Mouse (Mus musculus): ENCODE results near the gene Epb41l2.

Gene Epb41l2

DNA sequence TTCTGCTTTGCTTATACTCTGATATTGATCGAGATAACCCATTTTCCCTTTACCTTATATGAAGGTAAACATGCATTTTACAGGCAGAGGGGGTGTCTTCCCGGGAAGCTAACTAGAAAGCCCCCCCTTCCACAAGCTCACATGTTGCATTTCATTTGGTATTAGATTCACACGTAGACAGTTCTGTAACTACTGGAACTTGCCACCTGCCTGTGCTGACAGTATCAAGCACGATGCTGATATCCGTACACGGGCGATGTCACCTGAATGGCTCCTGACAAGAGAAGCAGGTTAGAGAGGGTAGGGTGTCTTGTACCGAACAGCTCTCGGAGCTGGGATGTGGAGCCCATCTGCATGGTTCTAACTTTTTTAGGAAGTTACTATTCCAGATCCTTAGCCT is 41.0 kb downstream of the Epb41l2 start:
- DNase-seq (ENCODE audit: low read depth) = no peak

DNA sequence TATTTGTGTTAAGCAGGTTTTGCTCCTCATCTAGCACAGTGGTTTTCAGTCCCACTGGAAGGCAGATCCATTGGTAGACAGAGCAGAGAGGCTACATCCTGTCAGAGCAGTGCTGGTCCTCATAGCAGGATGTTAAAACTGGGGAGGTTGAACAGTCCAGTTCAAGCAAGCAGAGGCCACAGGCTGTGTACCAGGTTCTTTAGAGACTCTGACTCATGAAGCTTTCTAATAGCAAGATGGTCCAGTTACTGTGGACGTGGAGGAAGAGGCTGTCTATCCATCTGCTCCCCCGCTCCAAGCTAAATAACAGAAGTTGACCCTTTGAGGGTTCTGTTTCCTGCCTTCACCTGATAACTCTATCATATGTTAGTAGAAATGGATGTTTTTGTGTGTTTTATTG is 41.8 kb downstream of the Epb41l2 start:
- no peak for DNase-seq (ENCODE audit: low read depth)

DNA sequence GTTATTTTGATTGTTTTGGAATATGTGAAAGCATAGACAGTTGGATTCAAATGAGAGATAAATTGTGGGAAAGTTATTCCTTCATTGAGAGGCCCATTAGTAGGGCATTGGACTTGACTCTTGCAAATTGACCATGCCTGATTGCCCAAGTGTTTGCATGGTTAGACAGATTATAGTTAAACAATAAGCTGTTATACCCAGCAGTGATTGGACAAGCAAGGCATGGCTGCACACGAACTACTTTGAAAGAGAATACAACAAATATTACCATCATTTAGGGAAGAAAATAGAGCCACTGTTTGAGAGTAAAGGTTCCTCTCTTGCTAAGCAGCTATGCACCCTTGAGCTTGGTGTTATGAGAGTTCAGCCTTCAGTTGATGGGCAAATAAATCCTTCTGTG is 43.3 kb downstream of the Epb41l2 start:
- no peak for DNase-seq (ENCODE audit: low read depth)

DNA sequence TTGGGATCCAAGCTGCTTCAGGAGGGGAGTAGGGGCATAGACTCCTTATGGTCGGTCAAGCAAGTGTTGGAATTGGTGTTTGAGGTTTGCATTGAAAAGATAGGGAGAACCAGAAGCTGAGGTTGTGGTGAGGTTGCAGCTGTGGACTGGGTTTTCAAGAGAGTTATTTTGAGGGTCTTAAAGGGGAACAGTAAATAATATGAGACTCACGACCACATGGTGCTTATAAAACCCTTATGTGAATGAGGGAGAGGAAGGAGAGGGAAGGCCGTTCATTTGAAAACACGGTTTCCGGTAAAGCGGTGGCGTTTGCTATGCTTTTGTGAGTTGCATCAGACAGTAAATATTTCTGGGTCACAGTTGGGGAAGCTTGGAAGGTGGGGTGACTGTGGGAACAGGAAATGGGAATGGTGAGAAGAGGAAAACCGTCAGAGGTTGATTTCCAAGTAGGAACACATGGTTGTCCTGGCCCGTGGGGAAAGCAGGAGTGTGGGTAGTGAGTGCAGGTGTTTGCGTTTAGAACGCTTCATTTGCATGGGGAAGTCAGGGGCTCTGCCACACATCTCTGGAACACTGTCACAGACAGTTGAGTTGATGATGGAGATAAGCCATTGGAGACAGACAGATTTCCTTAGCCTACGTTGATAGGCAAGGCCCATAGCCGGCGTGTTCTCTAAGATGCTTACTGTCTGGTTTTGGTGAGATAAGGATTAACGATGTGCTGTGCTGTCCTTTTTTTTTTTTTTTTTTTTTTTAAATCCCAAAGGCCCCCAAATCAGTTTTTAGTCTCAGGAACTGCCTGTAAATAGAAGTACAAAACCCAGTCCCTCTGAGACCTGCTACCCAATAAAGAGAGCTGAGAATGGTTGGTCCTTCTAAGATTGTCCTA is 44.5 kb downstream of the Epb41l2 start:
- DNase-seq (ENCODE audit: low read depth) = peak; percentile 30

DNA sequence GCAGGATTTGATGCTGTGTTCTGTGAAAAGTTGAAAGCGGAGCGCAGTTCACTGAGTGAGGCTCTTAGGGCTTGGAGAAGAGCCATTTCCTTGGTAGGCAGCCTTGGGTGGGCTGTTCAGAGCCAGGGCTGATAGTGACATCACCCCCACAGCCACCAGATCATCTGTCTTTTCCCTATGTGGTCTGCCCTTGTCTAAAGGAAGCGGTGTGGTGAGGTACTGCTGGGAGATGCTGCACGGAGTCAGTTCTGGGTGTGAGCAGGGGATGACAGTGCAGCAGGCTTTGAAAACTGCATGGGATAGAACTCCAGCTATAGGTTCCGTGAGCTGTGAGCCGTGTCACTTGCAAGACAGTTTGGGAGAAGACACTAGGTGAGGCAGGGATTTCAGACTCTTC is 45.1 kb downstream of the Epb41l2 start:
- no peak for DNase-seq (ENCODE audit: low read depth)

DNA sequence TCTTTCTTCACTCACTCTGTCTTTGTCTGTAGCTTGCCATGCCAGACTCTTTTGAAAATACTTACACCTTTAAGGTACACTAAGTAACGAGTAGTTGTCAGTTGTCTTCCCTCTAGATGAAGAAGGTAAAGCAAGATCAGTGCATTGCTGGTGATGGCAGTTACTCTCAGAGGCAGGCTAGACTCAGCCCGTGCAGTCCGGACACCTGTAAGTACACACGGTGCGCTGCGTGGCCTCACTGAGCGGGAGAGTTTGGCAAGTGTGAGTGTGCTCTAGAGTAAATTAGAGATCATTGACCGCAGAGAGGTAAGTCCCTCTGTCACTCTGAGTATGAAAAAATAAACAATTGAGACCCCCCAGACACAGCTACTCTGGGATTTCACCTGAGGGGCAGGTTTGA is 46.0 kb downstream of the Epb41l2 start:
- DNase-seq (ENCODE audit: low read depth) = no peak

DNA sequence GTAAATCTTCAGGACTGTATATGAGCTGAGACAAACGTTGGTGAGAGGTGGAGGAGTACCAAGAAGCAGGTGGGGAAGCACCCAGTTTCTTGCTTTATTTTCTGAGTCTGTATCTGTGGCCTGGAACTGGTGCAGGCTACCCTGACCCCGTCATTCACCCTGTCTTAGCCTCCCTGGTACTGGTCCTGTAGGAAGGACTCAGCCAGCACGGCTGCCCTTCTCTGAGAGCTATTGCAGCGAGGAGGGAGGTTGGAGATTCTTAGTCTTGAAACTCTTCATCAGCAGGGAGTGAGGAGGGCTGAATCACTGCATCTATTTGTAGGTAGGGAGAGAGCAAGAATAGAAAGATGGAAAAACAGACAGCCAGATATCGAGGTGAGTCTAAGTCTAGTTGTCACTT is 47.1 kb downstream of the Epb41l2 start:
- DNase-seq (ENCODE audit: low read depth) = no peak

DNA sequence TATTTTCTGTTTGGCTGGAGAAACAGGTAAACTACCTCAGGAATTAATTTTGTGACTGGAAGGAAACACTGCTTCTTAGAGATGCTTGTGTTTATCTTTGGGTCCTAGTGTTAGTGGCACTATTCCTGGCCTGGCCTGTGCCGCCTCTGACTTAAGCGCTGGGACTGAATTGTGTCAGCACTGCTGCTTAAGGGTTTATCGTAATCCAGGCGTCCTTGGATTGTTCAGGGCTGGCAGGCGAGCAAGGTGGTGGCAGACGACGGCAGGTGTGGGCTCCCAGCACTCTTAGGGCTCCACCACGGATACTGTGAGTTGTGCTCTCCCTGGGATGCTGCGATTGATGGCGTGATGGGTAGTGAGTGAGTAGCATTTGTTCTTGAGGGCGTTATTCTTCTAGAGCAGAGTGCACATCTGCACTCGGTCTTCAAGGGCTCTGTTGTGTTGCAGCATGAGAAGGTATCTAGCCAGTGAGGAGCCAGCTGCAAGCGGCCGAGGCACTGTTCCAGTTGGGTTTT is 48.6 kb downstream of the Epb41l2 start:
- no peak for DNase-seq (ENCODE audit: low read depth)

DNA sequence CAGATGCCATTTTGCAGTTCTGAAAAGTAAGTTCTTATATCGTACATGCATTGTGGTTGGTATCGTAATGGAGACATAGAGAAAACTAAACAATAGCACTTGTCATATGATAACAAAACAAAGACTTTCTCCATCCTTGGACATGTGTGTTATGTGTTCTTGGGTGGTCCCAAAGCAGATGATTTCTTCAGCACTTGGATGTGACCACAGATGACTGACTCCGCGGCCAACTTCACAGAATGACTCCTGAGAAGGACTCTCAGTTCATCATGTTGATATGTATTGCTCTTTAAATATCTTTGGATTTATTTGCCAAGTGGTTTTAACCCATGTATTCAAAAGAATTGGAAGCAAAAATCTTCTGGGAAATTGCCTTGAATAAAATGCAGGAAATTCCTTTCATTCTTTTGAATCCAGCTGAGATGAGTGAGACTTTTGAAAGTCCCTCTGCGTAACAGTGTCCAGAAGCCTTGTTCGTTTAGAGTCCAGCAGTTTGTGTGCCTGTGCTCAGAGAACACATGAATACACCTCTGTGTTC is 52.3 kb downstream of the Epb41l2 start:
- DNase-seq (ENCODE audit: low read depth) = no peak

DNA sequence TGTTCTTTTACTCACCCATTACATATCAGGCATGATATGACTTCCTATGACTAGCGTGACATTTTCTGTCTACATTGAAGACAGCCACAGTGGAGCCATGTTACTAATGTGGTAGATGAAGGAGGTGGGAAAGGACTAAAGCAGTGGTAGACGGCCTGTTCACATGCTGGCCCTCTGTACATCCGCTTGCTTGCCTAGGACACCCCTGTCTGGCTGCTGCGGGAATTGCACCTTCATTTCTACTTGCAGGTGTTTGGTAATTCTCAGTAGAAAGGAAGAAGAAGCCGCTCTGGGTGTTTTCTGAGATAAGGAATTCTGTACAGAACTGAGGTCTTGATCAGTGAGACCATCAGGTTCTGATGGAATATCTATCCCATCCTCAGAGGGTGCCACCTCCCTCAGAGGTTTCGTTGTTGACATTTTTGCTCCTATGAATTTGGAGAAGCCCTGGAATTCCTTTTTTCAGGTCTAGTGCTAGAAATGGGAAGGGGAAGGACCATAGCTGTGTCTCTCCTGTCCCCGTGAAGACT is 55.7 kb downstream of the Epb41l2 start:
- DNase-seq (ENCODE audit: low read depth) = peak; percentile 34

DNA sequence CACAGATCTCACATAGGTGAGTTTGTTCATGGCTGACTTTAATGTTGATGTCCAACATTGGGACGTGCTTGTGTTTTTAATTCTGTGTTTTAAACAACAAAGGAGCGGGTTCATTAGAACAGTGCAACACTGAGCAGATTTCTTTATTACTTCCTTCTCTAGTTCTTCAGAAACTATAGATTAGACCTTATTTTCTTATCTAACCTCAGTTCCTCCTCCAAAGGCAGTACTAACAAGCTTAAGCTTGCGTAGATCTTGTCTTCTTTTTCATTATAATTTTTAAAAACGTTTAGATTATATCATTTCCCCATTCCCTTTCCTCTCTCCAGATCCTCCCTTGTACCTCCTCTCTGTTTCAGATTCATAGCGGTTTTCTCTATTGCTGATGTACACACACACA is 57.1 kb downstream of the Epb41l2 start:
- no peak for DNase-seq (ENCODE audit: low read depth)

DNA sequence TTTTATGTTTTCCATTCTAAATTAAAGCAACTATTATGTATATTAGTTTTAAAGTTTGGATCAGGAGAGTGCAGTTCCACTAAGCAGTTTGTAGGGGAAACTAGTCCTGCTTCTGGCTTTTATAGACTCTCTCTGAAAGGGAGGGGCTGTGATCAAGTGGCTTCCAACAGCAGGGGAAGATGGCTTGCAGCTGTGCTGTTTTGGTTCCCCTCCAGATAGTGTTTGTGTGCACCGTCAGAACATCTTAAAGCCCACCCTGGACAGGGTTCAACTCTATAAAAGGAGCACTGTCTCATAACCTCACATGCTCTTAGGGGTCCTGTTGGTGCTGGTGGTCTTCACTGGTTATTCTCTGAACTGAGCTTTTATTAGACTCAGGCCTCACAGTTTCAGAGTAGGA is 66.5 kb downstream of the Epb41l2 start:
- no peak for DNase-seq (ENCODE audit: low read depth)

DNA sequence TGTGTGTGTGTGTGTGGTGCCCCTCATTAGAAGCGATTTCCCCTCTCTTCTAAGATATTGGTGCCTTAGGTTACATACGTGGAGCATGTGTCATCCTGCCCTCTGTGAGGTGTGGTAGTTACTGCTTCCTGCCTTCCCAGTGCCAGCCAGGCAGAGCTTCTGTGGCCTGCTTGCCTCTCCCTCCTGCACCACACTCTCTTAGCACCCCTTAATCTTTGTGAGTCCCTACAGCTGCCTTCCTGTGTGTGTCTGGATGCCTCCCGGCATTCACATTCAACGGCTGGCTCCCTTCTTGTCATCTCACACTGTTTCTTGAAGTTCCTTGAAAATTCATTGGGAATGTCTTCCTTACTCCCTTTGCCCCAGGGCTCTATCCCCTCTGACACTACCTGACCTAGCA is 67.2 kb downstream of the Epb41l2 start:
- no peak for DNase-seq (ENCODE audit: low read depth)

DNA sequence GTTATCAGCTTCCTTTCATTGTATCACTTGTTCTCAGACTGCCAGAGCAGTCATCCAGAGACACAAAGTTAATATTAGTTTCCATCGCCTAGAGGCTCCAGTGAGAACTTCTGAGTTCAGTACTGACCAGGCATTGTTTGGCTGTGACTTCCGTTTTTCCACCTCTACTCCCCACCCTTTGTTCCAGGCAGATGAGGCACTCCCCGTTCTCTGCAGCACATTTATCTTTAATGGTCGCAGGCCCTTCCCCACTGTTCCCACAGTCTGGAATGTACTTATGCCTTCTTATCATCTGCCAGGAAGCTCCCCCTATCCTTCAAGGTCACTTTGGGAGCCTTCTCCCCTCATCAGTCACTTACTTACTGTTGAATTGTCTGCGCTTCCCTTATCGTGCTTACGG is 67.9 kb downstream of the Epb41l2 start:
- no peak for DNase-seq (ENCODE audit: low read depth)

DNA sequence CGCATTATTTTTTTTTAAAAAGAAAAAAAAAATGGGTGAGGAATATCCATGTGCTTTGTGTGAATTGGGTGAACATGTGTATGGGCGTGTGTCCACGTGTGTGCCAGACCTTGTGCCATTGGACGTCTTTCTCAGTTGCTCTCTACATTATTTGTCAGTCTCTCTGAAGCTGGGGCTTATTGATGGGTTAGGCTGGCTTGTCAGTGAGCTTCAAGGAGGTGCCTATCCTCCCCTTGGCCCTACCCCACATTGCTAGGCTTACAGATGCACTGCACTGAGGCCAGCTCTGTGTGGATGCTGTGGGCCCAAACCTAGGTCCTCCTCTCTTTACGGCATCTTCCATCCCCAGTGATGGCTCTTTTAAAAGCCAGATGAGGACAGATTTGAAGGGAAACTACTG is 69.1 kb downstream of the Epb41l2 start:
- DNase-seq (ENCODE audit: low read depth) = no peak

DNA sequence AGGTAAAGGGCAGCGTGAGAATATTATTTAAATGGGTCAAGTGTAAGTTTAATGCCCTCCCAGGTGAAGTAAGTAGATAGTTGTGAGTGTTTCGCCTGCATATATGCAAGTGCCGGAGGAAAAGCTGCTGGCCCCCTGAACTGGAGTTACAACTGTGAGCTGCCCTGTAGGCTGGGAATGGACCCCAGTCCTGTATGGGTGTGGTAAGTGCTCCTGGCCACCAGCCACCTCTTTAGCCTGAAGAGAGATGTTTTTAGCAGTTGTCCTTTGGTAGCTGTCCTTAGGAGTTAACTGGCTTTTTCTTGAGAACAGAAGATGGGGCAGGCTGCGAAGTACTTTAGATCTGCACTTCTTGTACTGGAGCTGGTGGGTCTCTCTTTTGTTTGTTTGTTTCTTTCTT is 69.7 kb downstream of the Epb41l2 start:
- DNase-seq (ENCODE audit: low read depth) = no peak

DNA sequence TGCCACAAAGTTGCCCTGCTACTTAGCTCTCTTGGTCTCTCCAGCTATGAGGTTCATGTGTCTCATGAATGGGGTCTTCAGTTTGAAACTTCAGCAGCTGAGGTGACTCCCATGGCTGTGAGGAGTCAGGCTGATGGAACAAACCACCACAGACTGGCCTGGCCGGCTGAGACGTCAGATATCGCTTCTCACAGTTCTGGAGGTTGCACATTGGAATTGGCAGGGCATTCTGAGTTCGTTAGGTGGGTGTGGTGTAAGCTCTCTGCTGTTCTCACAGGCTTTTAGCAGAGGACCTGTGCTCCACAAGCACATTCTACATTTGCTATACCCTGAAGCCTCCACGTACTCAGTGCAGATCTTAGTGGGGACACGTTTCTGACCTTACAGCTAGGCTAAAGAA is 71.3 kb downstream of the Epb41l2 start:
- DNase-seq (ENCODE audit: low read depth) = no peak

DNA sequence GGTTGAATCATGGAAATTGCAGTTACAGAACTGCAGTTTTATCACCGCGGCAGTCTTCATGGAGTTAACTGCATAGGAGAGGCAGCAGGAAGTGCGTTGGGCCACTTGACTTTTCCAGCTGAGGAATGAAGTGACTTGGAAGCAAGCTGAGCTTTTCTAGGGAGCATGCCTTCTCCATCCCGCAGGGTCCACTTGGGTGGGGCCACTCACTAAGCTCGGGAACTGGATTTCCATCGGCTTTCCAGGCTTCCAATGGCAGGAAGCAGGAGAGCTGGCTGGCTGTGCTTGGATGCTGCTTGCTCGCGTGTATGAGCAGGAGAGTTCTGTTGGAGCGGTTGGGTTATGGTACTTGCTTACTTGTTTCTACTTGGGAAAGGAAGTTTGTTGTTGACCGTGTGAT is 72.8 kb downstream of the Epb41l2 start:
- no peak for DNase-seq (ENCODE audit: low read depth)

DNA sequence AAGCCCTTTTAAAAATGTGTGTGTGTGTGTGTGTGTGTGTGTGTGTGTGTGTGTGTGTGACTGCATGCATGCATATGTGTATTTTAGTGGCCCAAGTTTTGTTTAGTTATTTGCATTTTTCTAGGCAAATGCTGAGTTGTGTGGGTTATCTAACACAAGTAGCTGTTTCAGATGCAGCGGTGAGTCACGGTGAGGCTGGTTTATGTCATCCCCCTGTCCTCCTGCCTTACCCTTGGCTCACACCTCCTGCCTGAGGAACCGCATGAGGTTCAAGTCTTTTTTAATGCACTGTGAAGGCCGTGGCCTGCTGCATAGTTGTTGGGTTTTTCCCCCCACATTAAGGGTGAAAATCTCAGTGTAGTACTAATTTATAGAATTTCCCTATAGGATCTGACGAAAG is 73.3 kb downstream of the Epb41l2 start:
- no peak for DNase-seq (ENCODE audit: low read depth)

DNA sequence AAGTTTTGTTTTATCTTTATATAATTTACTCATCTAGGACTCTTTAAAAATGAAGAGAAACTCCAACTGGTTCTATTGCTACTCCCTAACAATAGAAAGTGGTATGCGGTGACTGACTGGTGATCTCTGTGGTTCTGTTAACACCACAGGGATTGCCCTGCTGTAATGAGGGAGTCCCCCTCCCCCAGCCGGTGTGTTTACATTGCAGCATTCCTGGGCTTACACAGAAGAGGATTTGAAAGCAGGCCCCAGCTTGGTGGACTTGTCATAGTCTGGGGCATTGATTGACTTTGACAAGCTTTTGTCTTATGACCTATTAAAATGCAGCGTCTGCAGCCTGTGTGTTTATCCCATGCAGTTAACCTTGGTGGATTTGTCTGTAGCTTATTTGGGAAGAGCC is 73.9 kb downstream of the Epb41l2 start:
- DNase-seq (ENCODE audit: low read depth) = no peak

DNA sequence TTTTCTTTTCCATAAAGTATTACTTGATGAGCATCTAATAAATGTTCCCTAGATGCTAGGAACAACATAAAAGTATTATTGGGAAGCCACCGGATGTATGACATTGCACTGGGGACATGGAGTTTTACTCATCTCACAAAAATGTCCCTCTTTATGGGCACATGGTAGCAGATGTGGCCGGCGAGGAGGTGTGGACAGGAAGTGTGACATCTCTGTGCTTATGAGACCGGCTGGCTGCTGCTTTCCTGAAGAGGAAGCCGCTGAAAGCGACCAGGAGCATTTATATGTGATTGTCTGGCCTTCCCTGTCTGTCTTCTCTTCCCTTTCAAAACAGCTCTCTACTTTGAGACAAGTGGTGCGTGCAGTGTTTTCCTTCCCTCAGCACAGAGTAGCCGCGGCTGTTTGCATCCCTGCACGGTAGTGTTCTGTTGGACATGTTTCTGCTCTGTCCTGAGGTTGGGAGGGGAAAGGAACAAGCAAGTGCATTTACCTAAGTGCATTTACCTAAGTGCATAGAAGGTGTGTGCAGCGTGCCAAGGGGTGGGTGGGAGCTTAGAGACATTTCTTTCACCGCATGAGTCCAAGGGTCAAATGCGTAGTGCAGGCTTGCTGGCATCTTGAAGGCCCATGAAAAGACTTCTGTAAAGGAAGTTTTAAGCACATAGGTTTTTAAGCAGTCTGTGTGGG is 74.9 kb downstream of the Epb41l2 start:
- no peak for DNase-seq (ENCODE audit: low read depth)

DNA sequence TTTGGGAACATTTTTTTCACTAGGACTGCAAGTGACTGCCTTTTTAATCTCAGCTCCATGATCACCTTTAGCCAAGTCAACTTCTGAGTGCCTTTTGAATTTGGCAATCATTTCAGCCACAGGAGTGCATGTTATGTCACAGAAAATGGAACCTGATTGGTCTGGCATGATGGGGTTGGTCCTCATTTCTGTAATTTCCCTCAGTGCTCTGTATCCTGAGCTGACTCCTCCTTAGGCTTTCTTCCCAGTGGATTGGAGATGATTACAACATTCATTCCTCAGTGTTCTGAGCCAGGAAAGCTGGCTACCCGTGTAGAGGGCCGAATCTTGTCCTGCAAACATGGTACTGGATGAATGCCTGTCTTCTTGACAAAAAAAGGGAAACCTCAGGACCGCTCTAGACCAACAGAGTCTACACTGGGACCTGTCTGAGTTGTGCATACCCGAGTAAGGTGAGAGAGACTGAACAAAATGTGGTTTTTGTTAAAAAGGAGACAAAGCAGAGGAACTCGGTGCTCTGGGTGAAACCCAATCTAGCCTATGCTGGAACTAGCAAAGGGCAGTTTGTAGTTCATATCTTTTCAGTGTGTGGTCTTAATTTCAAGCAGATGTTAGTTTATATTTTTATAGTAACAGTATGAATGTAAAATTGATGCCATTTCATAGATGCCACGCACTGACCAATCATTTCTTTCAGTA is 77.3 kb downstream of the Epb41l2 start:
- no peak for DNase-seq (ENCODE audit: low read depth)

All from naive thymus-derived CD4-positive, alpha-beta T cell, adult 2 months (primary cell).